Mouse (Mus musculus): Measurements from ENCODE around the gene Apc2.

DNA sequence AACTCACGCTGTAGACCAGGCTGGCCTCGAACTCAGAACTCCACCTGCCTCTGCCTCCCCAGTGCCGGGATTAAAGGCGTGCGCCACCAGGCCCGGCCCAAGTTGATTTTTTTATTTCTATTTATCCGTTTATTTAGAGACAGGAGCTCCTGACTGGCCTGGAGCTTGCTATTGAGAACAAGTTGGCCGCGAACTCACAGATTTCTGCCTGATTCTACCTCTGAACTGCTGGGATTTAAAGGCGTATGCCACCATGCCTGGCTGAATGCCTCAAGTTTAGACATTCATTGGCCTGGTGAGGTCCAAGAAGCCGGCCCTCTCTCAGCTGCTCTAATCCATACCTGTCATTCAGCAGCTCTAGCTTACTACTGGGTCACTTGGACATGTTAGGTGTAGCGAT, 33.6 kb upstream of the Apc2 start:
- TF ChIP-seq POLR2A (IDR thresholded peaks at IDR 0.05; ENCODE audit: extremely low read depth, insufficient read depth, low read length), result no peak
- no peak for TF ChIP-seq CTCF (IDR thresholded peaks at IDR 0.05; ENCODE audit: extremely low read depth, insufficient read depth, low read length)

All from cortical plate, adult 2 months (tissue).